Mouse (Mus musculus) left cerebral cortex, adult 9 months (tissue): ENCODE data around the gene Olfr243.
"Not testable (repeated sequence)": the region's sequence is repeated elsewhere in the genome, so short reads cannot be mapped to it uniquely, and the experiment has no call there.

Experiments used
- DNase-seq, 2 experiments: peaks; one replicate each; pipeline ENCODE4 v3.0.0; 2022; ENCODE audit warnings: low spot score in 2 of 2

Olfr243 gene

GRCm38 (mm10) chr7:103714371-103714770 is at the start of gene Olfr243:
Gene Olfr243 (plus strand): TSS chr7:103714671.
- no peak for DNase-seq

- no peak for DNase-seq
Measured at GRCm38 (mm10) chr7:103671091-103671490, 43.4 kb upstream of the Olfr243 start, which contains the start of gene Olfr624. Gene Olfr624 (minus strand): TSS chr7:103671191.

- no peak for DNase-seq
Measured at GRCm38 (mm10) chr7:103682420-103682819, 32.1 kb upstream of the Olfr243 start, which contains the start of gene Olfr625-ps1. Gene Olfr625-ps1 (plus strand): TSS chr7:103682720.

- no peak for DNase-seq
Measured at GRCm38 (mm10) chr7:103699469-103699868, 15.0 kb upstream of the Olfr243 start.

GRCm38 (mm10) chr7:103712024-103712423 is 2.4 kb upstream of the Olfr243 start:
- DNase-seq, result no peak

GRCm38 (mm10) chr7:103716398-103716797 is 1.9 kb downstream of the Olfr243 start:
- DNase-seq, result not testable (repeated sequence)

- no peak for DNase-seq
Measured at GRCm38 (mm10) chr7:103730074-103730473, 15.6 kb downstream of the Olfr243 start, which contains the start of gene Olfr628. Gene Olfr628 (plus strand): TSS chr7:103730374.

- no peak for DNase-seq
Measured at GRCm38 (mm10) chr7:103744843-103745242, 30.4 kb downstream of the Olfr243 start, which contains the start of gene Olfr629. Gene Olfr629 (minus strand): TSS chr7:103744943.

- DNase-seq, result no peak
Measured at GRCm38 (mm10) chr7:103757233-103757632, 42.8 kb downstream of the Olfr243 start, which contains the start of gene Olfr630. Gene Olfr630 (minus strand): TSS chr7:103757333.

GRCm38 (mm10) chr7:103762212-103762611 is 47.7 kb downstream of the Olfr243 start:
- DNase-seq, result not testable (repeated sequence)

GRCm38 (mm10) chr7:103767687-103768086 is 53.2 kb downstream of the Olfr243 start:
- DNase-seq, result not testable (repeated sequence)
